Mouse (Mus musculus): ENCODE measurements around the gene Chst11. TPM values are rescaled to one million over a fixed set of nuclear protein-coding genes. Genes with fewer than 3 reads are reported as not detected.

Gene Chst11
- total RNA-seq, 2 experiments from 2014 or later = 12.5 to 20.8 TPM

- ATAC-seq (replicated peaks; ENCODE audit: poor library complexity, severe bottlenecking) = no peak
These were observed 173.9 kb downstream of the Chst11 start for GRCm38 (mm10) chr10:83159229-83159628.

GRCm38 (mm10) chr10:83161656-83162365 lies 176.5 kb downstream of the Chst11 start:
- ATAC-seq (replicated peaks; ENCODE audit: poor library complexity, severe bottlenecking) = no peak; the same call in 1 of the 2 replicates

- no peak for ATAC-seq (replicated peaks; ENCODE audit: poor library complexity, severe bottlenecking)
These were observed 178.6 kb downstream of the Chst11 start for GRCm38 (mm10) chr10:83163946-83164345.

- ATAC-seq (replicated peaks; ENCODE audit: poor library complexity, severe bottlenecking) = no peak
These were observed 179.7 kb downstream of the Chst11 start for GRCm38 (mm10) chr10:83164901-83165435.

- no peak for ATAC-seq (replicated peaks; ENCODE audit: poor library complexity, severe bottlenecking)
These were observed 180.4 kb downstream of the Chst11 start for GRCm38 (mm10) chr10:83165521-83166243.

GRCm38 (mm10) chr10:83166272-83166671 lies 181.0 kb downstream of the Chst11 start:
- ATAC-seq (replicated peaks; ENCODE audit: poor library complexity, severe bottlenecking) = no peak

- ATAC-seq (replicated peaks; ENCODE audit: poor library complexity, severe bottlenecking) = no peak
These were observed 182.2 kb downstream of the Chst11 start for GRCm38 (mm10) chr10:83167492-83167891.

- ATAC-seq (replicated peaks; ENCODE audit: poor library complexity, severe bottlenecking) = peak; percentile 66
These were observed 183.2 kb downstream of the Chst11 start for GRCm38 (mm10) chr10:83168303-83169056.

GRCm38 (mm10) chr10:83169554-83169953 lies 184.3 kb downstream of the Chst11 start:
- no peak for ATAC-seq (replicated peaks; ENCODE audit: poor library complexity, severe bottlenecking)

- no peak for ATAC-seq (replicated peaks; ENCODE audit: poor library complexity, severe bottlenecking)
These were observed 192.9 kb downstream of the Chst11 start for GRCm38 (mm10) chr10:83178151-83178550.

- ATAC-seq (replicated peaks; ENCODE audit: poor library complexity, severe bottlenecking) = no peak
These were observed 193.4 kb downstream of the Chst11 start for GRCm38 (mm10) chr10:83178661-83179060.

GRCm38 (mm10) chr10:83181831-83182572 lies 196.7 kb downstream of the Chst11 start:
- no peak for ATAC-seq (replicated peaks; ENCODE audit: poor library complexity, severe bottlenecking)

GRCm38 (mm10) chr10:83182573-83182960 lies 197.3 kb downstream of the Chst11 start:
- ATAC-seq (replicated peaks; ENCODE audit: poor library complexity, severe bottlenecking) = no peak; the same call in 1 of the 2 replicates

- ATAC-seq (replicated peaks; ENCODE audit: poor library complexity, severe bottlenecking) = peak; percentile 79
These were observed 198.6 kb downstream of the Chst11 start for GRCm38 (mm10) chr10:83183634-83184479.

- ATAC-seq (replicated peaks; ENCODE audit: poor library complexity, severe bottlenecking) = peak; percentile 43
These were observed 199.3 kb downstream of the Chst11 start for GRCm38 (mm10) chr10:83184480-83185069.

GRCm38 (mm10) chr10:83185121-83185520 lies 199.8 kb downstream of the Chst11 start:
- ATAC-seq (replicated peaks; ENCODE audit: poor library complexity, severe bottlenecking) = no peak

- no peak for ATAC-seq (replicated peaks; ENCODE audit: poor library complexity, severe bottlenecking)
These were observed 200.9 kb downstream of the Chst11 start for GRCm38 (mm10) chr10:83186167-83186566.

- no peak for ATAC-seq (replicated peaks; ENCODE audit: poor library complexity, severe bottlenecking)
These were observed 201.7 kb downstream of the Chst11 start for GRCm38 (mm10) chr10:83186984-83187383.

GRCm38 (mm10) chr10:83189071-83189470 lies 203.8 kb downstream of the Chst11 start:
- ATAC-seq (replicated peaks; ENCODE audit: poor library complexity, severe bottlenecking) = no peak
